Mouse (Mus musculus) hindbrain, embryonic 10.5 days (tissue): ENCODE measurements around the gene Adsl. TPM values are rescaled to one million over a fixed set of nuclear protein-coding genes. Genes with fewer than 3 reads are reported as not detected.

Source experiments
- DNase-seq: peaks from one replicate; pipeline ENCODE4 v3.0.0-alpha.2; 2017; ENCODE audit warnings: low spot score
- H3K27ac ChIP-seq: fragments of 300-500 bp; sonication (generic); 2 replicates; pipeline ENCODE4 v1.5.1; 2016; ENCODE audit warnings: mild to moderate bottlenecking, moderate library complexity
- H3K27me3 ChIP-seq: fragments of 300-500 bp; sonication (generic); 2 replicates; pipeline ENCODE4 v1.6.1; 2016; ENCODE audit warnings: mild to moderate bottlenecking; ENCODE audit not compliant: poor library complexity, insufficient read depth, severe bottlenecking
- H3K36me3 ChIP-seq: fragments of 300-500 bp; sonication (generic); 2 replicates; pipeline ENCODE4 v1.6.1; 2016; ENCODE audit warnings: mild to moderate bottlenecking, moderate library complexity
- H3K4me1 ChIP-seq: fragments of 300-500 bp; sonication (generic); replicated peaks from 2 replicates; pipeline ENCODE4 v1.6.1; 2016; ENCODE audit warnings: mild to moderate bottlenecking
- H3K4me3 ChIP-seq: fragments of 300-500 bp; sonication (generic); 2 replicates; pipeline ENCODE4 v1.5.1; 2016; ENCODE audit warnings: mild to moderate bottlenecking, moderate library complexity
- H3K9me3 ChIP-seq: fragments of 300-500 bp; sonication (generic); 2 replicates; pipeline ENCODE4 v1.6.1; 2016; ENCODE audit warnings: mild to moderate bottlenecking, moderate library complexity
- WGBS: fragments of 180-500 bp; shearing (Covaris S2); methylation state at CpG from one replicate; pipeline ENCODE4 v1.1.7; 2016; 5-methylcytosine and 5-hydroxymethylcytosine counted together
- polyA plus RNA-seq: library from polyadenylated mRNA; unstranded; fragments of >200 nt; fragmentation: Nextera tagmentation; extraction: Ambion mirVana; gene quantifications from 2 replicates; pipeline ENCODE4 v1.2.1, GENCODE M21; 2016

The Adsl gene
- polyA plus RNA-seq, 1 experiment from 2014 or later = 195 TPM

- H3K27ac ChIP-seq = no peak overlapping the region
- DNase-seq = no peak
- peaks cover 13% of the 10 kb centered on the region for H3K4me1 ChIP-seq
- no peaks in the 10 kb centered on the region for H3K9me3 ChIP-seq
- no peaks in the 10 kb centered on the region for H3K36me3 ChIP-seq
- no peak overlapping the region for H3K4me3 ChIP-seq
- 83% methylated on average over 6 of the region's 6 CpGs for WGBS
- H3K27me3 ChIP-seq = no peaks in the 10 kb centered on the region
Measured at GRCm38 (mm10) chr15:80996090-80996835, 48.0 kb downstream of the Adsl start.

DNA sequence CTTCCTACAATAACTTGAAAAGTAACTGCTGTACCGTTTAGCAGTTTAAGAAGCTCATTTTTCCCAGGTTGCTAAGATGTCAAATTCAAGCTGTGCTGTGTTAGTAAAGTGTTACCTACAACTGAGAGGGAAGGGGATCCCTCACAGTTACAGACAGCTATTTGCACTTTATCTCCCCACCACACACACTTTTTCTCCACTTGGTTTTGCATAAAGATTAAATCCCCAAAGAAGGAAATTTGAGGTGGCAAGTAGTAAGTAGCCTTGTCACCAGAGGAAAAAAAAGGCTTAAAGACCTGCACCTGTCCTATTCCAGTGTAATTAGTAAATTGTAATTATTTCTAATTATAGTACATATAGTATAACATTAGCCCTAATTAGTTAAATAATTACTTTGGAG, 48.8 kb downstream of the Adsl start:
- H3K4me3 ChIP-seq = no peak overlapping the region
- H3K4me1 ChIP-seq = peaks cover 13% of the 10 kb centered on the region
- no peak for DNase-seq
- no peak overlapping the region for H3K27ac ChIP-seq
- H3K9me3 ChIP-seq = no peaks in the 10 kb centered on the region
- WGBS = 65% methylated on average over 1 of the region's 1 CpGs
- H3K27me3 ChIP-seq = no peaks in the 10 kb centered on the region
- no peaks in the 10 kb centered on the region for H3K36me3 ChIP-seq

DNA sequence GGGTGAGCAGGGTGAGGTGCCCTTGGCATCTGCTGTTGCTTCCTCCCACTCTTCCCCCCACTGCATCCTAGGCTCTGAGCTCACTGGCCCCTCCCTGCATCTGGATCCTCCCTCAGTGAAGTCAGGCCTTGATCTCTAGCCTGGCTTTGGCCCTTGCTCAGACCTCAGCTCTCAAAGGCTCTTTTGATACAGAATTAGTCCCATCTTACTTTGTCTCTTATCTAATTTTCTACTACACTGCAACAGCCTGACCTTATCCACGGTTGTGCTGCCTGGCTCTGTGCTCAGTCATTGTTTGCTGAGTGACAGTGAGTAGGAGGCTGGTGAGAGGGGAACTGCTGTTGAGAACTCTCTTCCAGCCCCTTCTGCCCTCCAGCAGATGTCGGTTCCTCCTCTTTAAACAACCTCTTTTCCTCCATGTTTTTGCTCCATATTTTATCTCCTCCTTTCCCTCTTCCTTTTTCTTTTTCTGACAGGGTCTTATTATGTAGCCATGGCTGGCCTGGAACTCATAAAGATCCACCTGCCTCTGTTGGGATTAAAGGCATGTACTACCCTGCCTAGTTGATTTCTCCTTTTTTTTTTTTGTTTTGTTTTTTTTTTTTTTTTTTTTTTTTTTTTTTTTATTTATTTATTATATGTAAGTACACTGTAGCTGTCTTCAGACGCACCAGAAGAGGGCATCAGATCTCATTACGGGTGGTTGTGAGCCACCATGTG, 52.3 kb downstream of the Adsl start:
- no peak overlapping the region for H3K4me3 ChIP-seq
- H3K27me3 ChIP-seq = no peaks in the 10 kb centered on the region
- peaks cover 15% of the 10 kb centered on the region for H3K36me3 ChIP-seq
- H3K4me1 ChIP-seq = peaks cover 13% of the 10 kb centered on the region
- 60% methylated on average over 4 of the region's 4 CpGs for WGBS
- DNase-seq = peak; percentile 23
- no peaks in the 10 kb centered on the region for H3K9me3 ChIP-seq
- peak overlapping the region; percentile 62 for H3K27ac ChIP-seq

DNA sequence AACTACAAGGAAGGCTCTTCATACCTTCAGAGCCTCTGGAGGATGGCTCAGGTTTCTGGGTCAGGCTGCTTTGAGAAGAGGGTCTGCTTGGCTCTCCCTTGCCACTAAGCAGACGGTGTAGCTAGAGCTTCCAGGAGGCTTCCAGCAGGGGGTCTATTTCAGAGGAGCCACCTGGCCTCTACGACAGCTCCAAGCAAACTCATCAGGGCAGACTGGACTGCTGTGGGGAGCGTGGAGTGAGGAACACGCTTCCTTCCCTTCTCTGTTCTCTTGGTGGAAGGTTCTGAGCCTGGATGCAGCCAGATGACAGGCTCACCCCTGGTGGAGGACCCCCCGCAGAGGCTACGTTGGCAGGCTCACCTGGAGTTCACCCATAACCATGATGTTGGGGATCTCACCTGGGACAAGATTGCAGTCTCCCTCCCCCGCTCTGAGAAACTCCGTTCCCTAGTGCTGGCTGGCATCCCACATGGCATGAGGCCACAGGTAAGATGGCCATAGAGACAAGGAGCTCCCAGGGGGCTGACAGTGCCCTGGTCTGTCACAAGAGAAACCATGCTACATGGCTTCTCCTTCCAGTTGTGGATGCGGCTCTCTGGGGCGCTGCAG, 57.9 kb downstream of the Adsl start:
- H3K27ac ChIP-seq = no peak overlapping the region
- no peak overlapping the region for H3K4me3 ChIP-seq
- H3K27me3 ChIP-seq = no peaks in the 10 kb centered on the region
- WGBS = 85% methylated on average over 10 of the region's 10 CpGs
- no peak for DNase-seq
- H3K4me1 ChIP-seq = no peaks in the 10 kb centered on the region
- peaks cover 69% of the 10 kb centered on the region for H3K36me3 ChIP-seq
- no peaks in the 10 kb centered on the region for H3K9me3 ChIP-seq

GRCm38 (mm10) chr15:81007339-81007738, 59.0 kb downstream of the Adsl start:
- Histone ChIP-seq H3K36me3 (peaks cover 80% of the 10 kb centered on the region), H3K9me3 (no peaks in the 10 kb centered on the region), H3K27ac (no peak overlapping the region), H3K4me3 (no peak overlapping the region), H3K27me3 (no peaks in the 10 kb centered on the region), H3K4me1 (no peaks in the 10 kb centered on the region)
- 94% methylated on average over 9 of the region's 9 CpGs for WGBS
- DNase-seq = no peak

- no peaks in the 10 kb centered on the region for H3K4me1 ChIP-seq
Measured at GRCm38 (mm10) chr15:81007905-81008304, 59.6 kb downstream of the Adsl start.

GRCm38 (mm10) chr15:81008689-81009123, 60.4 kb downstream of the Adsl start:
- Histone ChIP-seq H3K27me3 (no peaks in the 10 kb centered on the region), H3K4me3 (no peak overlapping the region), H3K4me1 (no peaks in the 10 kb centered on the region), H3K9me3 (no peaks in the 10 kb centered on the region), H3K27ac (no peak overlapping the region), H3K36me3 (peaks cover 83% of the 10 kb centered on the region)
- 62% methylated on average over 10 of the region's 10 CpGs for WGBS
- DNase-seq = no peak

More at GRCm38 (mm10) chr15:81007905-81008304, 59.6 kb downstream of the Adsl start:
- no peaks in the 10 kb centered on the region for H3K9me3 ChIP-seq
- DNase-seq = no peak
- no peak overlapping the region for H3K27ac ChIP-seq
- 88% methylated on average over 8 of the region's 8 CpGs for WGBS
- H3K36me3 ChIP-seq = peaks cover 82% of the 10 kb centered on the region
- no peaks in the 10 kb centered on the region for H3K27me3 ChIP-seq
- H3K4me3 ChIP-seq = no peak overlapping the region

GRCm38 (mm10) chr15:81010114-81010513, 61.8 kb downstream of the Adsl start:
- no peaks in the 10 kb centered on the region for H3K27me3 ChIP-seq
- 87% methylated on average over 7 of the region's 7 CpGs for WGBS
- H3K9me3 ChIP-seq = no peaks in the 10 kb centered on the region
- H3K27ac ChIP-seq = no peak overlapping the region
- no peak for DNase-seq
- H3K4me3 ChIP-seq = no peak overlapping the region
- H3K36me3 ChIP-seq = peaks cover 94% of the 10 kb centered on the region
- H3K4me1 ChIP-seq = no peaks in the 10 kb centered on the region

DNA sequence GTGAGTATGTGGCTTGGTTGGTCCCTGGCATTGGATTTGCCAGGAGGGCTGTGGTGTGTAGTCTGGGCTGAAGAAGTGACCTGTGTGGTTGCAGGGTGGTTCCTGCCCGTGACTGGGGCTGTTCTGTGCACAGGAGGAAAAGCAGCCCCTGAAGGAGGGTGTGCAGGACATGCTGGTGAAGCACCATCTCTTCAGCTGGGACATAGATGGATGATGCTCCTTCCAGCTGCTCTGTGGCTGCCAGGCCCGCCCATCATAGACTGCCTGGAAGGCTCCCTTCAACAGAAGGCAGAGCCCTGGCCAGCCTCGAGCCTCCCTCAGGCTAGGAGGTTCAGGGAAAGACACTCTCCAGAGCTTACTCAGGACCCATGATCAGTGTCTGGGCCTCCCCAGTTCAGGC, 63.2 kb downstream of the Adsl start:
- no peaks in the 10 kb centered on the region for H3K4me1 ChIP-seq
- no peak overlapping the region for H3K4me3 ChIP-seq
- no peaks in the 10 kb centered on the region for H3K9me3 ChIP-seq
- H3K27me3 ChIP-seq = no peaks in the 10 kb centered on the region
- no peak overlapping the region for H3K27ac ChIP-seq
- peaks cover 100% of the 10 kb centered on the region for H3K36me3 ChIP-seq
- WGBS = 79% methylated on average over 3 of the region's 3 CpGs
- no peak for DNase-seq

DNA sequence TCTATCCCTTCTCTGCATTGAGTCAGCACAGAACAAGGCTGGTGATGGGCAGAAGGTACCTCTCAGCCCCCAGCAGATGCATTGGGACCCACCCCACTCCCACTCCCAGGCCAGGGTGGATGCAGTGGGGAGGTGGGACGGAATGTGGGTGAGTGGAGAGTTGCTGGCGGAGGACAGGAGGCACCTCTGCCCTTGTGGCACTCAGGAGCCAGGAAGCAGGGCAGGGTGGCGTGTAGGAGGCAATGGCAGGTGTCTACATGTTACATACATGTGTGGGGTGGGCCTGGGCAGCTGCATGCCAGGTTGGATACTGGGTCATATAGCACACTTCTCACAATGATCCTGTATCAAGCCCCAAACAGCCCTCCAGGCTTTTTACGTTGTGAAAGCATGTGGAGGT, 64.1 kb downstream of the Adsl start:
- no peak overlapping the region for H3K27ac ChIP-seq
- no peak overlapping the region for H3K4me3 ChIP-seq
- no peaks in the 10 kb centered on the region for H3K27me3 ChIP-seq
- H3K4me1 ChIP-seq = no peaks in the 10 kb centered on the region
- peaks cover 100% of the 10 kb centered on the region for H3K36me3 ChIP-seq
- 89% methylated on average over 4 of the region's 4 CpGs for WGBS
- no peak for DNase-seq
- H3K9me3 ChIP-seq = no peaks in the 10 kb centered on the region

- H3K27ac ChIP-seq = no peak overlapping the region
- H3K4me3 ChIP-seq = no peak overlapping the region
- no peaks in the 10 kb centered on the region for H3K9me3 ChIP-seq
- H3K36me3 ChIP-seq = peaks cover 100% of the 10 kb centered on the region
- DNase-seq = no peak
- 79% methylated on average over 7 of the region's 7 CpGs for WGBS
- H3K27me3 ChIP-seq = no peaks in the 10 kb centered on the region
- no peaks in the 10 kb centered on the region for H3K4me1 ChIP-seq
Measured at GRCm38 (mm10) chr15:81013186-81013585, 64.9 kb downstream of the Adsl start.

DNA sequence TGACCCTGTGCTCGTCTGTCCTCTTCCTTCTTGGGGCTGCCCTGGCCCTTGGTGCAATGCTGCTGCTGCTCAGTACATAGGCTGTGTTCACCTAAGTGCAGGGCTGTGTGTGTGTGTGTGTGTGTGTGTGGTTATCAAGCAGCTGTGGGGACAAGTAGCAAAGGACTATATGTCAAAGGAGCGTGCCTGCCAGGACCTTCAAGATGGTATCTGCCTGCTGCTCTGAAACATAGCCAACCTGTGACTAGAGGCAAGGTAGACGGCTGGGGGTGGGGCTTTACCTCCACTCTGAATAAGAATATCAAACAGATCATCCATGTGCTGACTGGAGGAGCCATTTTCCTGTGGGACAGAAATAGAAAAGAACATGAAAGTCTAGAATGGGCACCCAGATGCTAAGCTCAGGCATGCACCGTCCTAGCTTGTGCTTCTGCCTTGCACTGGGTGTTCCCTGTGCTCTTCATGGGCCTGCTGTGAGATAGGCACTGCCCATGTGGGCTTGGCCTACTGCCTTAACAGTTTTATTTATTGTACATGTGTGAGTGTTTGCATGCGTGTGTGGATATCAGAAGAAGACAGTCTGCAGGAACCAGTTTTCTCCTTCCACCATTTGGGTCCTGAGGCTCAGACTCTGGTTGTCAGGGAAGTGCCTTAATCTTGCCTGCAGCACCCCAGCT, 66.9 kb downstream of the Adsl start:
- 87% methylated on average over 5 of the region's 5 CpGs for WGBS
- H3K36me3 ChIP-seq = peaks cover 100% of the 10 kb centered on the region
- H3K27me3 ChIP-seq = no peaks in the 10 kb centered on the region
- no peak for DNase-seq
- no peaks in the 10 kb centered on the region for H3K9me3 ChIP-seq
- H3K4me3 ChIP-seq = no peak overlapping the region
- H3K4me1 ChIP-seq = no peaks in the 10 kb centered on the region
- H3K27ac ChIP-seq = no peak overlapping the region
